Mouse (Mus musculus) urinary bladder, postnatal 10 days (tissue): Measurements from ENCODE around the gene Gpank1.

ENCODE experiments used
- DNase-seq: peaks from one replicate; pipeline ENCODE4 v3.0.0; 2022; ENCODE audit warnings: low spot score

Gene Gpank1

DNA sequence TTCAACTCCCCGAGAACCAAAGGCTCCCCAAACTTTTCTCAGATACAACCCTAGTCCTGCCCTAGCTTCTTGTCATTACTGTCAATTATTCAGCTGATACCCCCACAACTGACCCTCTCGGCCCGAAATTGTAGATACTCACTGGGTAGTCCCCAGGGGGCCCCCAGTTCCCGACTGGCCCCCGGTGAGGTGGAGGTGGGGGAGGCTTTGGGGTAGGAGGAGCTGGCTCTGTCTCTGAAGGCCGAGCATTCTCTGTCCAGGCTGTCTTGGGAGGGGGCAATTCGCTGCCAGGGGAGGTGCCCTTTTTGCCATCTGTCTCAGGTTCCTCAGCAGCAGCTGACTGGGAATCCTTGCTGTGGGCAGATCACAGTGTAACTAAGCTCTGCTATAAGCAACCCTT lies 38.4 kb downstream of the Gpank1 start:
- DNase-seq = no peak

DNA sequence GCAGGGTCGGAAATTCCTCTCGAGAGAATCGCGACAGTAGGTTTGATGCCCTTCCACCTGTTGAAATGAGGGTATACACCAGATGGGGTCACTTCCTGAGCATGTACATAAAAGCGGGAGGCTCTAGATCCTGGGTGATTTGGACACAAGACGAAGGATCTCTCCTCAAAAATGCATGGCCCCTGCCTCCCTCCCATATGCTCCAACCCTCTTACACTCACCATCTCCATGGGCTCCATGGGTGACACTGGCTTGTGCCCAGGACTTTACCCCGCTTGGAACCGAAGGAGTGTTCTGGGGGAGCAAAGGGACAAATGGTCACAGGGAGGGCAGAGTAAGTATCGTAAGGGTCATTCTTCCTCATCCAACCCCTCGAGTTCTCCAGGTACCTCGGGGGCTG lies 40.2 kb downstream of the Gpank1 start:
- no peak for DNase-seq

DNA sequence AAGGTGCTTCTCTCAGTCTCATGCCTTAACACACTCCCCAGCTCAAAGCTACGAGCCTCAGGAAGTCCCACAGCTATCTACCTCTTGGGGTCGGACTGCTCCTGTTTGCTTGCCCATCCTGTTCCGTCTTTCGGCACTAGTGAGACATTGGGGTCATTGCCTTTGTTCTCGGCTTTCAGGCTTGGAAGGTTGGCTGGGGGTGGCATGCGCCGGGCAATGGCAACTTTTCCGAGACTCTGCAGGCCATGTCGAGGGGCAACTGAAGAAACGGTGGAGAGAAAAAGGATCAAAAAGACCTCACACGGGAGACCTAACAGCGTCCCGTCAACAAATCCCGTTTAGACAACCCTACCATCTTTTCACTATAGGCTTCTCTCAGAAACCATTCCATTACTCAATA lies 40.9 kb downstream of the Gpank1 start:
- DNase-seq = no peak

DNA sequence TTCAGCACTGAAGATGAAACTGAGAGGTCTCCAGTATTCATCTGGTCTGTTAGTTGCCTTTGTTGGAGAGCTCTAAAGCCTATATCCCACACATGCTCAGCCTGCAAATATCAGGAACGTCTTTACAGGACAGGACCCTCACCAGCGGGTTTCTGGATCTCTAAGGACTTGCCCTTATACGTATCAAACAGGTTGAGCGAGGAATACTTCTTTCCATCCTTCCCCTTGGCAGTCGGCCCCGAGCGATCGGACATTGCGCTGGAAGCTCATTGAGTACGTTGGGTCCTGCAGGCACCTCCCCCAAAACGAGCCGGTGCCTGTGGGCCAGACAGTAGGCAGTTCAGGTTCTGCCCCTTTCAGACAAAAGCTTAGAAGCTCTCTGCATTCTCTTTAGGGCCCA lies 41.5 kb downstream of the Gpank1 start:
- no peak for DNase-seq

DNA sequence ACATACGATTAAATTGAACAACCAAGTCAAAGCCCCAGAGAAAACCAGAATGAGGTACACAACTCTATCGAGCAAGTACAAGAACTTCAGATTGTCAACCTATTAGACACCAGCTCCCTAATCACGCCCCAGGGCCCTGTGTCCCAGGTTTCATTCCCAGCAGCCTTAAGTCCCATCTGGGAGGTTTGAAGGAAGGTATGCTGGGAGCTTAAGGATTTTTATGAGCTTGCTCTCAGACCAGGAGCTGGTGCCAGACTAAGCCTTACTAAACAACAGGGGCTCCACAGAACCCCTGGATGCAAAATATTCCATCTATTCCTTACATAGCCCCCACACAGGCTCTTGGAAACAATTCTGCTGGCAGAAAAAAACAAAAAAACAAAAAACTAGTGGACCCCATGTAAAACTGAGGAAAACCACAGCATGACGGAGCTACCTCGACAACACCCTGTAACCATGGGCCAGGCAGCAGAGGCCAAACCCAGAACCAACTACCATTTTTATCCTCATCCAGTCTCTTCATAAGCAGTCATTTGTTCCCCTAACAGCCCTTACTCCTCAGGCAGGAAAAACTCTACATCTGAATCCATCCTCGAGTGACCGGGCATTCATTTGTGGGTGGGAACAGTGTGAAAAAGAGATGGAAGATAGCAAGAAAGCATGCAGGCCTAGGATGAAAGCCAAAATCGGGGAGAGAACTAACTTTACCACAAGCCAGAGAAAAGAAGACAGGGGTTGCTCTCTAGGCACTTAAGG lies 42.2 kb downstream of the Gpank1 start:
- no peak for DNase-seq

DNA sequence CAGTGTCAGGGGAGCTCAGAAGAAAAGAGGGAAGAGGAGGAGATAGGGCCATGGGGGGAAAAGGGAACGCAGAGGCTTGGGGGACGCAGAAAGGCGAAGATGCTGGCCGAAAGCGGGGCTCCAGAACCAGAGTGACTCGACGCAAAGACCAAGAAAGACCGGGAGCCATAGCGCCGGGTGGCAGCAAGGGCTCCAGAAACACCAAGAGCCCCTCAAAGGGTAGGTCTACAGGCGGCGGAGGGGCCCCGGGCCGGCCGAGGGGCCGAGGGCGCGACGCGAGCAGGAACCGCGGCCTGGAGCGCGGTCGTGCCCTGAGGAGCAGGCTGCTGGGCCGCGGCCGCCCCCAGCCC lies 42.9 kb downstream of the Gpank1 start:
- no peak for DNase-seq

DNA sequence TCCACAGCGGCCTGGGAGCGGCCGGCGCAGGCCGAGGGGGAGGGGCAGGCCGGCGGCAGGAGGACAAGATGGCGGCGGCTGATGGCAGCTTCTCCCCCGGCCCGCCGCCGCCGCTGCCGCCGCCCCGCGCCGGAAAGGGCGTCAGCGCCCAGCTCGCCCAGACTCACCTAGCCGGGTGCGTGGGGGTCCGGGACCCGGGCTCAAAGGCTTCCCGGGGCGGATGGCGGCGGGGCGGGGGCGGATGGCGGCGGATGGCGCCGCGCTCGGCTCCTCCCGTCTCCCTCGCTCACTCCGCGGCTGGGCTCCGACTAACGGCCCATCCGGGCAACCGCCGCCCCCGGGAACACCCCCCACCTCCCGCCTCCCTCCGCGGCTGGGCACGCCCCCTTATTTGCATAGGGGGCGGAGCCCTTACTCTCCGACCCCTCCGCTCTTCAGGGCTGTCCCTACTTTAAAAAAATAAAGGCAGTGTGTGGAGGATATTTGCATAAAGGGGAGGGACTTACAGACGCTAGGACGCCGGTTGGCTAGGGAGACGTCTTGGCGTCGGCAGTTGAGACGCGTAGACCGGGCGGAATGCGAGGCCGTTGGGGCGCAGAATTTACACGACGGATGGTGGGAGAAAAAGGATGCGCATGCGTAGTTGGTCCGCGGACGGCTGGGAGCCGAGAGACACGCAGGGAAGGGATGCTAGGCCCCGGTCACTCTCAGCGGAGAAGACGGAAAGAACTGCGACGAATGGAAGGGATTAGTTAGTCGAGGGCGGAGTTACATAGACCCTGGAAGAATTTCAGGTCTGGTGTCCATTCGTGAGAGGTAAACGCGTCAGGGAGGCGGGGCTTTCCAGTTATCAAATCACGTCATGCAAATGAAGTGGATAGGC lies 43.6 kb downstream of the Gpank1 start, which contains the start of gene Prrc2a:
Prrc2a (minus strand) TSS at position 330 of the 883 bp plus-strand sequence.
- peak; percentile 97 for DNase-seq

DNA sequence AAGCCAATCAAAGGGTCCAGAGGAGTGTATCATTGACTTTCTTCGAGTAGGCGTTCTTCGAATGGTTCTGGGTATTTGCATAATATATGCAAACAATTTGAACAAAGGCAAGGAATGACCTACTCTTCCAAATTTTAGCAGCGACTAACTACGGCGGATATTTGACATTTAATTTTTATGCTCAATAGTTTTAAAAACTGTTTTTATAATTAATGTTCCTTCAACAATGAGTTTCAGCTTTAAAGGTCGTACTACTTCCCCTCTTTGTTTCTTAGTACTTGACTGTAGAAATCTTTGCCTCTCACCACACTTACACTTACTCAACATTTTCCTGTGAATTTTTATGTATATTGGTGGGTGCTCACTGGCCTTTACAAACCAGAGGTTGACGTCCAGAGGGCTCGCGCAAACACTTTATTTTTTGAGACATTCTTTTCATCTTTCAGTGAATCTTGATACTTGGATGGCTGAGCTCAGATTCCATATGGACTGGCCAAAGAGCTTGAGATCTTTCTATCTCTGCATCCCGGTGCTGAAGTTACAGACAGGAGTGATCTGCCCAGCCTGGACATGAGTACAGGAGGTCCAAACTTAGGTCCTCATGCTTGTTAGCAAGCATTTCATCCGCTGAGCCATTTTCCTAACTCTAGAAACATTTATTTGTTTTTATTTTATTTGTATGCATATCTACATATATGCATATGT lies 44.3 kb downstream of the Gpank1 start:
- DNase-seq = no peak

DNA sequence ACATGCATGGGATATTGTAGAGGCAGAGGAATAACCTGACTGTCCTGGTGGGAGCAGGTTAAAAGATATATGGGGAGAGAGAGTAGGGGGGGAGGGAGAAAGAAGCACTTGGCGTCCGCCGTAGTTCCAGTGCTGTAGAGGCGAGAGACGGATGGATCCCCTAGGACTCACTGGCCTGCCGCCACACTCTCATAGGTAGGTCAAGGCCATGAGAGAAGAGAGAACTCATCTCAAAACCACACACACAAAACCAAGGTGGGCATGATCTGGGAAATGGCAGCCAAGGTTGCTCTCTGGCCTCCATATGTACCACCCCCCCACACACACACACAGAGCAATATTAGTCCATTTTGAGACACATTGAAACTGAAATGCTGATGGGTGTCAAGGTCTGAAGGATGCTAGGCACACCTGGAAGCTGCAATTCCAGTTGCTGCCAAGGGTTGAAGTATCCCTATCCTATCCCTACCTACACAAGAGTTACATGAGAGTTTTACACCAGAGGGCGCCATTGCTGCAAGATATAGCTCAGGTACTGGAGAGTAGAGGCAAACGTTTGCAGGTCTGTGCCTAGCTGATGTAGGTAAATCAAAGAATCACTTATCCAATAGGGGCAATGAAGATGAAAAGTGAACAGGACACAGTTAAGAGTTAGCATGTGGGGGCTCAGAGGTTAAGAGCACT lies 45.2 kb downstream of the Gpank1 start:
- no peak for DNase-seq

DNA sequence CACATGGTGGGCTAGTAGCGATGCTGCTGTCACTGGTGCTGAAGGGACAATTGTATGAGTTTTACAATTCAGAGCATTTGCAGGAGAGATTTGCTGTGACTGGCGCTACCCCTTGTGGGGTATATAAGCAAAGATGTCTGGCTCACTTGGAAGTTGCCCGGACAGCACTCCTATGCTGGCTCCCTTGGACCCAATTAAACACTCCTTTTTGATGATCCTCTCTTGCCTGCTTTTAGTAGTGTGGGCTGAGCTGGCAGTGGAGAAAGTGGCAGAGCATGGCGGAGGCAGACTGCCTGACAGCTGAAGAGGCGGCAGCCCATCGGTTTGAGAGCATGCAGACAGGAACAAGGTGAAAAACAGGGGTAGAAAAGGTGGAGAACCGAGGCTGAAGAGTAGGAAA lies 46.5 kb downstream of the Gpank1 start:
- no peak for DNase-seq

DNA sequence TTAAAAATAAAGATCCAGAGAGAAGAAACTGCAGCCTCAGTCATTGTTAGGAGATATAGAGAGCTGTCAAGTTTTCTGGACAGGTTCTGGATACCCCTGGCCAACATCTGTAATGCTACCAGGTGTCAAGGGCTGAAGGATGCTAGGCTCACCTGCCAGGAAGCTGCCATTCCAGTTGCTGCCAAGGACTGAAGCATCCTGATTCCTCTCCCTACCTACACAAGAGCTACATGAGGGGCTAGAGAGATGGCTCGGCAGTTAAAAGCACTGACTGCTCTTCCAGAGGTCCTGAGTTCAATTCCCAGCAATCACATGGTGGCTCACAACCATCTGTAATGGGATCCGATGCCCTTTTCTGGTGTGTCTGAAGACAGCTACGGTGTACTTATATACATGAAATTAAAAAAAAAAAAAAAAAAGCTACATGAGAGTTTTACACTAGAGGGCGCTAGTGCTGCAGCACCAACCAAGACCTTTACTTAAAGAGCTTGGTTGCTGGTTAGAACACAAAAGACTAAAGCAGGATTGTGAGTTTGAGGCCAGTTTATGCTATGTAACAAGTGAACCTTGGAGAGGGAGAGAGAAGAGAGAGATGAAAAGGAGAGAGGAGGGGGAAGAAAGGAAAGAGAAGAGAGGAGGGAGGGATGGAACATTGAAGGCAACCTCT lies 47.4 kb downstream of the Gpank1 start:
- no peak for DNase-seq

DNA sequence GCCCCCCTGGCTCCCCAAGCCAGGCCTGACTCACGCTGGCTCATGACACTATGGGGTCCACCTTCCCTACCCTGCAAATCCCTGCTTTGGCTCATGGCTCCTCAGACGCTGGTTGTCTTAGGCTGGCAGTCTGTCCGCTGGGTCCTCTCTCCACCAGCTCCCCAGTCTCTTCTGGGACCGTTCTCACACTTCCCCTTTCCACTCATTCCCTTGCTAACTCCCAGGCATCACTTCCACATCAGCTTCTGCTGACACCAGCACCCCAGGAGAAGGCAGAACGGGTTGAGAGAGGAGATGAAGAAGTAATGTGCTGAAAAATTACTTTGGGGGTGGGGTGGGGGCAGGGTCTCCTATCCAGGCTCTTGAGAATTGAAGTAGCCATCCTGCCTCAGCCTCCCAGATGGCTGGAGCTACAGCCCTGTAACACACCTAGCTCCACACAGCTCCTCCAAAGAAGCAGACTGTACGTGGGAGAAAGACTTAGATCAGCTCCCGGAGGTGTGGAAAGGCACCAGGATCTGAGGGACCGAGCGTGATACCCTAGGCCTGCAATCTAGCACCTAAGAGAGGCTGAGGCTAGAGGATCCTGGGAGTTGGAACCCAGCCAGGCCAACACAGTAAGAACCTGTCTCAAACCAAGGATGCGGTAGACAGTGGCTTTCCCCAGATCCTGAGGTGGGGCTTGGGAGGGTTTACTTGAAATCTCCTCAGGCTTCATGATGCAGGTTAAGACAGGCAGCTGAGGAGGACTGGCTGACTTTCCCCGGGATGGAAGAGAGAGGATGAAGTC lies 51.4 kb downstream of the Gpank1 start:
- no peak for DNase-seq

DNA sequence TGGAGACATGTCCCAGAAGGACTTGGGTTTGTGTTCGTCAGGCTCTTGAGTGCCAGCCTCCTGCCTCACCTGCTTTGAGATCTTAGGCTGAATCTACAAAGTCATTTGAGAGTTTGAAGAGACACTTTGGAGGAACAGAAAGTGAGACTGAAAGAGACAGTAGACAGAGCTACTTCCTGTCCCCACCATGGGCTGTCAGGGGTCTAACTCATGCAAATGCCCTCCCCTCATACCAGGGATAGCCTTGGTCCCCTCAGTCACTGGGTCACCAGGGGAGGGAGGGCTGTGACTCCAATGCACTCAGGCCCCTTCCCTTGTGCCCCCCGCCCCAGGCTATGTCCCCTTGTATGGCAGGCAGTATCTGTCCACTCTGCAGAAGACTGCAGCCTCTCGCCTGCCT lies 52.1 kb downstream of the Gpank1 start:
- no peak for DNase-seq
